Mouse (Mus musculus) limb, embryonic 11.5 days (tissue): ENCODE data around the gene Them4. TPM values are rescaled to one million over a fixed set of nuclear protein-coding genes. Genes with fewer than 3 reads are reported as not detected.
A peak's percentile ranks its signal among the peaks of the same experiment; 100 is the strongest.

Experiments used
- ATAC-seq: fragments of 200-750 bp; cut with Nextera tagmentation; 2 replicates; pipeline ENCODE4 v1.8.0; 2017; ENCODE audit warnings: low read depth; ENCODE audit not compliant: insufficient number of reproducible peaks, low FRiP score, low TSS enrichment
- DNase-seq: peaks from one replicate; pipeline ENCODE4 v3.0.0-alpha.2; 2015; ENCODE audit warnings: low spot score
- H3K27ac ChIP-seq: fragments of 300-500 bp; sonication (generic); replicated peaks from 2 replicates; pipeline ENCODE4 v1.5.1; 2014; ENCODE audit warnings: low read depth, mild to moderate bottlenecking, low read length
- H3K27me3 ChIP-seq: fragments of 300-500 bp; sonication (generic); 2 replicates; pipeline ENCODE4 v1.6.1; 2014; ENCODE audit warnings: mild to moderate bottlenecking, low read length, mixed read lengths; ENCODE audit not compliant: control insufficient read depth, insufficient read depth
- H3K36me3 ChIP-seq: fragments of 300-500 bp; sonication (generic); 2 replicates; pipeline ENCODE4 v1.6.1; 2014; ENCODE audit warnings: mild to moderate bottlenecking, low read length, moderate library complexity, mixed read lengths; ENCODE audit not compliant: control insufficient read depth, insufficient read depth
- H3K4me1 ChIP-seq: fragments of 300-500 bp; sonication (generic); 2 replicates; pipeline ENCODE4 v1.6.1; 2014; ENCODE audit warnings: low read length, mixed read lengths; ENCODE audit not compliant: control insufficient read depth, insufficient read depth
- H3K4me2 ChIP-seq: fragments of 300-500 bp; sonication (generic); 2 replicates; pipeline ENCODE4 v1.6.1; 2014; ENCODE audit warnings: low read depth, mild to moderate bottlenecking, moderate library complexity; ENCODE audit not compliant: severe bottlenecking
- H3K4me3 ChIP-seq: fragments of 300-500 bp; sonication (generic); 2 replicates; pipeline ENCODE4 v1.5.1; 2014; ENCODE audit warnings: low read depth, low read length
- H3K9ac ChIP-seq: fragments of 300-500 bp; sonication (generic); 2 replicates; pipeline ENCODE4 v1.6.1; 2014; ENCODE audit warnings: mild to moderate bottlenecking, low read length
- H3K9me3 ChIP-seq: fragments of 300-500 bp; sonication (generic); 2 replicates; pipeline ENCODE4 v1.6.1; 2016; ENCODE audit warnings: low read length; ENCODE audit not compliant: control insufficient read depth
- WGBS: fragments of 180-500 bp; shearing (Covaris S2); extraction: QIAGEN DNeasy Blood & Tissue Kit; methylation state at CpG from one replicate; pipeline ENCODE4 v1.1.7; 2014; 5-methylcytosine and 5-hydroxymethylcytosine counted together
- polyA plus RNA-seq: library from polyadenylated mRNA; unstranded; fragments of >200 nt; fragmentation: Nextera tagmentation; extraction: Ambion mirVana; gene quantifications from 2 replicates; pipeline ENCODE4 v1.2.1, GENCODE M21; 2014

Them4 gene
- polyA plus RNA-seq, 1 experiment from 2014 or later = 8.1 TPM

DNA sequence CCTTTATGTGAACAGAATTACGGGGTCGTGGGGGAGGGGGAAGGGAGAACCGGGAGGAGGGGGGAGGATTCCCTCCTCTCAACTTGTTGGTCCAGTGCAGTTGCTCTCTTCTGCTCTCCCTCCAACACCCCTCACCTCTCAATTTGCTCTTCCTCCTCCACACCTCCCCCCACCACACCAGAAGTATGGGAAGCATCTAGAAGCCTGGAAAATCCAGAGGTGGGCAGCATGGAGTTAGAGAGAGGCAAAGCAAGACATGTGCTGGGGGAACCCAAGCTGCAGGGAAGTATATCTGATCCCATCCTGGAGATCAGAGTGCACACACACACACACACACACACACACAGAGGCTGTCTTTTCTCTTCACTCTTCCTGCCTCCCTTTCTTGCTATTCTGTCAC is 62.1 kb downstream of the Them4 start:
- peaks cover 15% of the 10 kb centered on the region; the same call in 1 of the 2 replicates for H3K4me1 ChIP-seq
- H3K9ac ChIP-seq = no peak overlapping the region
- no peak for DNase-seq
- ATAC-seq = no peak
- H3K4me3 ChIP-seq = no peak overlapping the region
- no peaks in the 10 kb centered on the region for H3K9me3 ChIP-seq
- H3K36me3 ChIP-seq = no peaks in the 10 kb centered on the region
- 0 out of 2 replicates have a peak, but pooled peaks cover 2% of the 10 kb centered on the region for H3K27me3 ChIP-seq
- H3K4me2 ChIP-seq = no peak overlapping the region; the same call in 1 of the 2 replicates
- no peak overlapping the region for H3K27ac ChIP-seq
- 0% methylated on average over 3 of the region's 3 CpGs for WGBS

DNA sequence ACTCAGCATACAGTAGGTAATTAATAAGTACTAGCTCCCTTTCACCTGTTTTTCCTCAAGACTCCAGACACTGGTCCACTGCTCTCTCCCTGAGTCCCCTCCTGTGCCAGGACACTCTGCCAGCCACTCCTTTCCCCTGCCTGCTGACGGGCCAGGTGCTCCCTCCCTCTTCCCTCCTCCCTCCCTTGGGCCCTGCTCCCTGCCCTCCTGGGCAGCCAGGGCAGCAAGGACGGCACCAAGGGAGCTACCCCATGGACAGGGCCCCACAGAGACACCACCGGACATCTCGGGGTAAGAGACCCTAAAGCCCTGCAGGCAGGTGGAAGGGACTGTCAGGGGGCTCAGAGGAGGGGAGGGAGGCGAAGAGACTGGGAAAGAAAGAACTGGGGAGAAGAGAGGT is 62.8 kb downstream of the Them4 start, which contains the start of gene Rorc:
TSS of gene Rorc (plus strand) at position 154 of the 400 bp plus-strand sequence.
- 0 out of 2 replicates have a peak, but pooled peaks cover 2% of the 10 kb centered on the region for H3K27me3 ChIP-seq
- 13% methylated on average over 5 of the region's 5 CpGs for WGBS

DNA sequence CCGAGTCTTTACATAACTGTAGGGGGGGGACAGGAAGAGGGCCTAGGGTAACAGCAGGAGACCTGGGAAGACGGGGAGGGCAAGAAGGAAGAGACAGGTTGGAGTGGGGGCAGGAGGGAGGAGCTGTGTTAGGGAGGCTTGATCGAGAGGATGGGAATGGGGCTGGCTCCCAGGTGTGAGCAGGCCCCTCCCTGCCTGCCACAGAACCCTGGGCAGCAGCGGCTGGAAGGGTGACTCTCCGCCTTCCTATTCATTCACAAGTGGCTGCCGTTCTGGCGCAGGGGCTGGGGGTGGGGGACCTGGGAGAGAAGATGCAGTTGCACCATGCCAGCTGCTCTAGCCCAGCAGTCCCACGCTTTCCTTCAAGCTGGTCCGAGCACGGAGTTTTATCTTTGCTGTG is 63.2 kb downstream of the Them4 start:
- no peak for ATAC-seq
- H3K9ac ChIP-seq = no peak overlapping the region
- 3% methylated on average over 10 of the region's 10 CpGs for WGBS

More for the DNA sequence above, 62.8 kb downstream of the Them4 start, which contains the start of gene Rorc:
- H3K36me3 ChIP-seq = no peaks in the 10 kb centered on the region
- H3K9ac ChIP-seq = no peak within 1 kb of the TSS
- no peak for ATAC-seq
- no peaks in the 10 kb centered on the region for H3K9me3 ChIP-seq
- peaks cover 18% of the 10 kb centered on the region; the same call in 1 of the 2 replicates for H3K4me1 ChIP-seq
- DNase-seq = no peak
- no peak within 1 kb of the TSS for H3K27ac ChIP-seq
- 0 out of 2 replicates have a peak within 1 kb of the TSS, but pooled peaks have one; percentile 10 for H3K4me3 ChIP-seq
- peak within 1 kb of the TSS; percentile 27 for H3K4me2 ChIP-seq

DNA sequence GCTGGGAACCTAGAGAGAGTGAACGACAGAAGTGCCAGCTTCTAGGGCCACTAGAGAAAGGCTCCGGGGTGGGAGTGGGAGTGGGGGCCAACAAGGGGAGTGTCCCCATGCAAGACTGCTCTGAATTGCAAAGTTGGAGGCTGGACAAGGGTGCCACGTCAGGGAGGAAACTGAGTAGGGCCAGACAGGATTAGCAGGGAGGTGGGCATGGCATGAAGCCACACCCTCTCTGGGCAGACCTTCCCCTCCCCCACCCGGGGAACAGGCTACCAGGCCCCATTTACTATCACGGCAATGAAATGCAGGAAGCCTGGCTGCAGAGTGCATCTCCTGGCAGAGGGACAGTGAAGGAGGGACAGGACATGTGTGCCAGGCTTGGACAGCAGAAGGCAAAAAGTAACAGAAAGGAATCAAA is 63.7 kb downstream of the Them4 start:
- DNase-seq (peak; percentile 49), ATAC-seq (0 out of 2 replicates have a peak, but pooled peaks have one; percentile 17)
- 0 out of 2 replicates have a peak, but pooled peaks cover 2% of the 10 kb centered on the region for H3K27me3 ChIP-seq

More for the DNA sequence above, 63.2 kb downstream of the Them4 start:
- Histone ChIP-seq H3K4me1 (peaks cover 18% of the 10 kb centered on the region; the same call in 1 of the 2 replicates), H3K4me3 (no peak overlapping the region), H3K4me2 (peak overlapping the region; percentile 27), H3K27ac (no peak overlapping the region), H3K9me3 (no peaks in the 10 kb centered on the region), H3K27me3 (0 out of 2 replicates have a peak, but pooled peaks cover 2% of the 10 kb centered on the region), H3K36me3 (no peaks in the 10 kb centered on the region)
- DNase-seq = no peak

DNA sequence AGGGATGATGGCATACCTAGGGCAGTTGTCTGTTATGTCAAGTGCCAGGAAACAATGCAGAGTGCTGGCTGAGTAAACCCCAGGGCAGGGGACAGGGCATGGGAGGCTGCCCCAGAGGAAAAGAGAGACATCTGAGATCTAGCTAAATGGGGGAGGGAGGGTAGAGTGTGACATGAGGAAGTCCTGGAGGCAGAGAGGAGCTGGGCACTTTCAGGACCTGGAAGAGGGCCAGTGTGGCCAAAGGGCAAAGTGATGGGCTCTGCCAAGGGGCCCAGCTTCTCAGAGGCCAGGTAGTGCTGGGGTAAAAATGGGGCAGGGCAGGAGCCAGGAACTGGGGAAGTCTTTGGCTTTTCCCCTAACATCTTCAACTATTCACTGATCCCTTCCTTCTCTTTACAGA is 64.7 kb downstream of the Them4 start:
- Histone ChIP-seq H3K4me3 (no peak overlapping the region), H3K9ac (no peak overlapping the region), H3K9me3 (no peaks in the 10 kb centered on the region), H3K4me1 (peaks cover 18% of the 10 kb centered on the region; the same call in 1 of the 2 replicates), H3K27ac (no peak overlapping the region), H3K4me2 (no peak overlapping the region), H3K36me3 (no peaks in the 10 kb centered on the region), H3K27me3 (0 out of 2 replicates have a peak, but pooled peaks cover 2% of the 10 kb centered on the region)
- ATAC-seq = no peak
- DNase-seq = no peak

More for the DNA sequence above, 63.7 kb downstream of the Them4 start:
- Histone ChIP-seq H3K4me3 (0 out of 2 replicates have a peak overlapping the region, but pooled peaks have one; percentile 10), H3K9me3 (no peaks in the 10 kb centered on the region), H3K4me1 (peaks cover 18% of the 10 kb centered on the region; the same call in 1 of the 2 replicates), H3K4me2 (peak overlapping the region; percentile 27), H3K36me3 (no peaks in the 10 kb centered on the region), H3K27ac (no peak overlapping the region), H3K9ac (no peak overlapping the region)
- 0% methylated on average over 5 of the region's 5 CpGs for WGBS

DNA sequence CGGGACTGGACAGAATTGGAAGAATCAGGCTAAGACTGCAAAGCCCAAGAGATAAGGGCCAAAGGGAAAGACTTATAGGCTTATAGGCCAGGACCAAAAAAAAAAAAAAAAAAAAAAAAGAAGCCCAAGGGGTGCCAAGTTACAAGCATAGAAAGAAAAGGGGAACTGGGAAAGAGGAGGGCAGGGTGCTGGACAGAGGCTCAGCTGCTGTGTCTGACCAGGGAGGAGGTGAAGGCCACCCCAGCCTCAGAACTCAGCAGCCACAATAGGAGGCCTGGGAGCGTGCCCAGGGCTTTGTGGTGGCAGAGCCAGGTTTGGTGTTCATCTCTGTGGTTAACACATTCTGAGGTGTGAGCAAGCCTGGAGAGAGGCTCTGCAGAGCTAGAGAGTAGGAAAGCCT is 65.3 kb downstream of the Them4 start:
- DNase-seq = no peak
- H3K9me3 ChIP-seq = no peaks in the 10 kb centered on the region
- H3K36me3 ChIP-seq = no peaks in the 10 kb centered on the region
- H3K9ac ChIP-seq = no peak overlapping the region
- no peak overlapping the region for H3K4me3 ChIP-seq
- 0 out of 2 replicates have a peak, but pooled peaks cover 2% of the 10 kb centered on the region for H3K27me3 ChIP-seq
- H3K4me1 ChIP-seq = peaks cover 18% of the 10 kb centered on the region; the same call in 1 of the 2 replicates
- WGBS = 78% methylated on average over 2 of the region's 2 CpGs
- H3K4me2 ChIP-seq = no peak overlapping the region
- no peak overlapping the region for H3K27ac ChIP-seq
- ATAC-seq = no peak

DNA sequence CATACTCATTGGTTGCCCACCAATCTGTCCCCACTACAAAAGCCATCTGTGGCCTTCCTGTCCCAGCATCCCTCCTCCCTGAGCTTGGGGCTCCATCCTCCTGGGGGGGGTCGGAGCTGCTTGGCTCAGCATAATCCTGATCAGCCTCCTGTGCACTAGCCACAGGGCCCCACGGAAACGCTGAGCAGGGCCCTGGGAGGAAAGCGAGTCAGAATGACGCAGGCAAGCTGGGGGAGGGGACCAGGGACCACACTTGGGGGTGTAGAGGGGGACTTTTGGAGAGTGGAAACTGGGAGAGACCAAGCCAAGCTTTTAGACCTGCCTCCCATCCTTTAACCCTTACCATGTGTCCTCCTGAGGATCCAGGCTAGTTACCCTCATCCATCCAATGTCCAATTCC is 66.0 kb downstream of the Them4 start:
- H3K27ac ChIP-seq = no peak overlapping the region
- ATAC-seq = no peak
- H3K4me3 ChIP-seq = no peak overlapping the region
- H3K9me3 ChIP-seq = no peaks in the 10 kb centered on the region
- no peak overlapping the region for H3K9ac ChIP-seq
- H3K4me2 ChIP-seq = no peak overlapping the region
- no peak for DNase-seq
- peaks cover 18% of the 10 kb centered on the region; the same call in 1 of the 2 replicates for H3K4me1 ChIP-seq
- 0 out of 2 replicates have a peak, but pooled peaks cover 2% of the 10 kb centered on the region for H3K27me3 ChIP-seq
- H3K36me3 ChIP-seq = no peaks in the 10 kb centered on the region
- WGBS = 53% methylated on average over 5 of the region's 5 CpGs

DNA sequence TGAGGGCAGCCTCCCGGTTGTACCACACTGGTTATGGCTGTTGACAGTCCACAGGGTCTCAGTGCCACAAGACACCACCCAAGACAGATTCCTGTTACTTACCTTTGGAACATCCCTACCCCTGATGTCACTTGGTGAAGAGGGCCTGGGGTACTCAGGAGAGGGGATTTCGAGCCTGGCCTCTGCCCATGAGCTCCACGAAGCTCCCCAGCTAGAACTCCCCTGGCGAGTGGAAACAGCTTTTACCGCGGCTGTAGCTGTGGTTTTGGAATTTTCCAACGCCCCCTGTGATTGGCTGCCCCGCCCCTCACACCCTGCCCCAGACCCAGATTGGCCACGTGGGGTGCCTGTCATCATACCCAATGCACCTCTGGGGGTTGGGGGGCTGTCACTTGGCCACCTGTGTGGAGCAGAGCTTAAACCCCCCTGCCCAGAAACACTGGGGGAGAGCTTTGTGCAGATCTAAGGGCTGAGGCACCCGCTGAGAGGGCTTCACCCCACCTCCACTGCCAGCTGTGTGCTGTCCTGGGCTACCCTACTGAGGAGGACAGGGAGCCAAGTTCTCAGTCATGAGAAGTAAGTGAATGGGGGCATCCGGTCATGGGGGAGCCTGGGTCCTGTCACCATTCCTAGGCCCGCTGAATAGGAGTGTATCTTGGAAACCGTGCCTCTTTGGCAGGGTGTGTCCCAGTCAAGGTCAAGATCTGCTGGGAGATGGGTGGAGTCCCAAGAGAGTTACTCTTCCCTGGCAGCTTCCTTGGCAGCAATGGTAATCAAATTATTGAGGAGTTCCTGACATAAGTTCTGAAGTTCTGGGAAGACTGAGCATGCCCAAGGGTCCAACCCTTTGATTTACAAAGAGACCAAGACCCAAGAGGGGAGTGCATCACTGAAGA is 67.4 kb downstream of the Them4 start:
- H3K4me3 ChIP-seq = no peak overlapping the region
- H3K36me3 ChIP-seq = no peaks in the 10 kb centered on the region
- H3K27me3 ChIP-seq = 0 out of 2 replicates have a peak, but pooled peaks cover 2% of the 10 kb centered on the region
- H3K9me3 ChIP-seq = no peaks in the 10 kb centered on the region
- WGBS = 8% methylated on average over 13 of the region's 13 CpGs
- peaks cover 12% of the 10 kb centered on the region; the same call in 1 of the 2 replicates for H3K4me1 ChIP-seq
- no peak overlapping the region for H3K9ac ChIP-seq
- H3K4me2 ChIP-seq = no peak overlapping the region
- no peak overlapping the region for H3K27ac ChIP-seq
- DNase-seq (no peak), ATAC-seq (peak; percentile 41; the same call in 1 of the 2 replicates)
